Mouse (Mus musculus): ENCODE measurements around the gene Gm10471. TPM values are rescaled to one million over a fixed set of nuclear protein-coding genes. Genes with fewer than 3 reads are reported as not detected.
A peak's percentile ranks its signal among the peaks of the same experiment; 100 is the strongest.
"Not testable (repeated sequence)": the region's sequence is repeated elsewhere in the genome, so short reads cannot be mapped to it uniquely, and the experiment has no call there.

The Gm10471 gene
- total RNA-seq (2012; rRNA removed) (not detected in 2 replicates), polyA plus RNA-seq (2012; ENCODE audit: insufficient read depth in 1 of 2, insufficient read length in 2 of 2, low read depth in 1 of 2, low replicate concordance in 2 of 2, missing spikeins in 1 of 2) (not detected)

DNA sequence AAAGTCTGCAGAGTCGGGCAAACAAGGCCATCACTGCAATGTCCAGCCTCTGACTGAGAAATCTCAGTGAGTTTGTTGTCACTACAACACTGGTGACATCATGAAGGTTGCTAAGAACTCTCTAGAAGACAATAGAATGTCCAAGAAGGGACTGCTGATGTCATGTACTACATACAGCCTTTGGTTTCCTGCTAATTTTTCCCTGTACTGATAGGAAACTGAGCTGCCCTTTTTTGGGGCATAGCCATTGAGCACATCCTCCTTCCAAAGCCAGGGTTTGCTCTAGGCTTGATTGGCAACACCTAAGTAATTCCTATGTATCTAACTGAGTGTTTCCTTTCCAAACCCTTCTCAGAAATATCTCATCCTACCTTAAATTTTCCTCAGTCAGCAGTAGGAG, at the start of gene Gm10471:
Gm10471 (minus strand) TSS at position 101 of the 400 bp plus-strand sequence.
- not testable (repeated sequence) for DNase-seq (ENCODE audit: low read depth, low spot score); H3K4me1 ChIP-seq (ENCODE audit: control insufficient read depth in 1 of 2, insufficient read depth in 2 of 2, low read length in 2 of 2); H3K27me3 ChIP-seq (ENCODE audit: control insufficient read depth in 1 of 2, insufficient read depth in 2 of 2, low read length in 2 of 2); H3K9ac ChIP-seq (ENCODE audit: control insufficient read depth, low read depth, low read length, poor library complexity, severe bottlenecking); H3K79me2 ChIP-seq (ENCODE audit: control insufficient read depth, insufficient read depth, low read length, poor library complexity); H3K9me3 ChIP-seq (replicated peaks; ENCODE audit: insufficient read depth, low read length); H3K27ac ChIP-seq (ENCODE audit: control insufficient read depth, low read depth, low read length); H3K4me3 ChIP-seq (ENCODE audit: control insufficient read depth in 1 of 2, insufficient read depth in 1 of 2, low read depth in 2 of 2, low read length in 2 of 2); H3K36me3 ChIP-seq (ENCODE audit: control insufficient read depth in 1 of 2, insufficient read depth in 2 of 2, low read length in 2 of 2)

DNA sequence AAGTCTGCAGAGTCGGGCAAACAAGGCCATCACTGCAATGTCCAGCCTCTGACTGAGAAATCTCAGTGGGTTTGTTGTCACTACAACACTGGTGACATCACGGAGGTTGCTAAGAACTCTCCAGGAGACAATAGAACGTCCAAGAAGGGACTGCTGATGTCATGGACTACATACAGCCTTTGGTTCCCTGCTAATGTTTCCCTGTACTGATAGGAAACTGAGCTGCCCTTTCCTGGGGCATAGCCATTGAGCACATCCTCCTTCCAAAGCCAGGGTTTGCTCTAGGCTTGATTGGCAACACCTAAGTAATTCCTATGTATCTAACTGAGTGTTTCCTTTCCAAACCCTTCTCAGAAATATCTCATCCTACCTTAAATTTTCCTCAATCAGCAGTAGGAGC, 32.2 kb upstream of the Gm10471 start, which contains the start of gene Gm10220:
Gm10220 (minus strand) TSS at position 101 of the 400 bp plus-strand sequence.
- not testable (repeated sequence) for H3K36me3 ChIP-seq (ENCODE audit: control insufficient read depth in 1 of 2, insufficient read depth in 2 of 2, low read length in 2 of 2); H3K9ac ChIP-seq (ENCODE audit: control insufficient read depth, low read depth, low read length, poor library complexity, severe bottlenecking)

DNA sequence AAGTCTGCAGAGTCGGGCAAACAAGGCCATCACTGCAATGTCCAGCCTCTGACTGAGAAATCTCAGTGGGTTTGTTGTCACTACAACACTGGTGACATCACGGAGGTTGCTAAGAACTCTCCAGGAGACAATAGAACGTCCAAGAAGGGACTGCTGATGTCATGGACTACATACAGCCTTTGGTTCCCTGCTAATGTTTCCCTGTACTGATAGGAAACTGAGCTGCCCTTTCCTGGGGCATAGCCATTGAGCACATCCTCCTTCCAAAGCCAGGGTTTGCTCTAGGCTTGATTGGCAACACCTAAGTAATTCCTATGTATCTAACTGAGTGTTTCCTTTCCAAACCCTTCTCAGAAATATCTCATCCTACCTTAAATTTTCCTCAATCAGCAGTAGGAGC, 16.2 kb upstream of the Gm10471 start, which contains the start of gene 5031410I06Rik:
5031410I06Rik (minus strand) TSS at position 101 of the 400 bp plus-strand sequence.
- not testable (repeated sequence) for H3K9ac ChIP-seq (ENCODE audit: control insufficient read depth, low read depth, low read length, poor library complexity, severe bottlenecking); H3K27ac ChIP-seq (ENCODE audit: control insufficient read depth, low read depth, low read length); H3K9me3 ChIP-seq (replicated peaks; ENCODE audit: insufficient read depth, low read length); H3K36me3 ChIP-seq (ENCODE audit: control insufficient read depth in 1 of 2, insufficient read depth in 2 of 2, low read length in 2 of 2); DNase-seq (ENCODE audit: low read depth, low spot score); H3K4me1 ChIP-seq (ENCODE audit: control insufficient read depth in 1 of 2, insufficient read depth in 2 of 2, low read length in 2 of 2); H3K79me2 ChIP-seq (ENCODE audit: control insufficient read depth, insufficient read depth, low read length, poor library complexity); H3K27me3 ChIP-seq (ENCODE audit: control insufficient read depth in 1 of 2, insufficient read depth in 2 of 2, low read length in 2 of 2); H3K4me3 ChIP-seq (ENCODE audit: control insufficient read depth in 1 of 2, insufficient read depth in 1 of 2, low read depth in 2 of 2, low read length in 2 of 2)

More for the DNA sequence above, 32.2 kb upstream of the Gm10471 start, which contains the start of gene Gm10220:
- H3K4me1 ChIP-seq (ENCODE audit: control insufficient read depth in 1 of 2, insufficient read depth in 2 of 2, low read length in 2 of 2); DNase-seq (ENCODE audit: low read depth, low spot score); H3K27ac ChIP-seq (ENCODE audit: control insufficient read depth, low read depth, low read length); H3K9me3 ChIP-seq (replicated peaks; ENCODE audit: insufficient read depth, low read length); H3K79me2 ChIP-seq (ENCODE audit: control insufficient read depth, insufficient read depth, low read length, poor library complexity); H3K27me3 ChIP-seq (ENCODE audit: control insufficient read depth in 1 of 2, insufficient read depth in 2 of 2, low read length in 2 of 2); H3K4me3 ChIP-seq (ENCODE audit: control insufficient read depth in 1 of 2, insufficient read depth in 1 of 2, low read depth in 2 of 2, low read length in 2 of 2): not testable (repeated sequence)

DNA sequence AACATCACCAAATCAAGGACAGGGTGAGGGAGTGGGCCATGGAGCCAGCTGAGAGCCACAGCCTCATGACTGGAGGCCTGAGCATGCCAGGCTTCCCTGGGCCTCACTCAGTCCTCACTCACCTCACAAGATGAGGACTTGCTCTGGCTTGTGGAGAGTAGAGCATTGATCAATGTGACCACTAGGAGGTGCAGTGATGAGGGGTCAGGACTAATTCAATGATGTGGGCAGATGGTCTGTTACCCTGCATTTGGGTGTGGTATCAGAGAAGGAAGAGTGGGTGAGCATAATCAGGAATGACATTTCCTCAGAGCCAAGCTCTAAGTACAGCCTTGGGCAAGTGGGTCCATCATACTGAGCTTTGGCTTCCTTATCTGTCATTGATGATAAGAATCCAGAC, 10.1 kb downstream of the Gm10471 start:
- H3K9me3 ChIP-seq (replicated peaks; ENCODE audit: insufficient read depth, low read length); H3K27ac ChIP-seq (ENCODE audit: control insufficient read depth, low read depth, low read length); H3K4me1 ChIP-seq (ENCODE audit: control insufficient read depth in 1 of 2, insufficient read depth in 2 of 2, low read length in 2 of 2); H3K36me3 ChIP-seq (ENCODE audit: control insufficient read depth in 1 of 2, insufficient read depth in 2 of 2, low read length in 2 of 2); H3K79me2 ChIP-seq (ENCODE audit: control insufficient read depth, insufficient read depth, low read length, poor library complexity); H3K4me3 ChIP-seq (ENCODE audit: control insufficient read depth in 1 of 2, insufficient read depth in 1 of 2, low read depth in 2 of 2, low read length in 2 of 2); H3K27me3 ChIP-seq (ENCODE audit: control insufficient read depth in 1 of 2, insufficient read depth in 2 of 2, low read length in 2 of 2); H3K9ac ChIP-seq (ENCODE audit: control insufficient read depth, low read depth, low read length, poor library complexity, severe bottlenecking): not testable (repeated sequence)
- peak; percentile 11 for DNase-seq (ENCODE audit: low read depth, low spot score)

DNA sequence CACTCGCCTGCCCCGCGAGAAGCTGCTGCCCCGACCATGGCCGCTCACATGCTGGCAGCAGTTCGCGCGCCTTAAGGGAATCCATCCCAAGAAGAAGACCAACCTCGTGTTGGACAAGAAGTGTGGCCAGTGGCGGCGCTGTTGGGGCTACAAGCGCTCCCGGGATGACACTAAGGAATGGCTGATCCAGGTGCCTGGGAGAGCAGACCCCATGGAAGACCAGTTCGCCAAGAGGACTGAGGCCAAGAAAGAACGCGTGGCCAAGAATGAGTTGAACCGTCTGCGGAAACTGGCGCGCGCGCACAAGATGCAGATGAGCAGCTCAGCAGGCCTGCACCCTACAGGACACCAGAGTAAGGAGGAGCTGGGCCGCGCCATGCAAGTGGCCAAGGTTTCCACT, 18.4 kb downstream of the Gm10471 start:
- no peak for TF ChIP-seq MEF2A (IDR thresholded peaks at IDR 0.05; ENCODE audit: extremely low read depth, insufficient replicate concordance, low read depth, low read length, poor library complexity, severe bottlenecking)
- no peak for TF ChIP-seq ZKSCAN1 (IDR thresholded peaks at IDR 0.05; ENCODE audit: low read depth, low read length)
- TF ChIP-seq MYC (IDR thresholded peaks at IDR 0.05; ENCODE audit: low read depth, low read length), result no peak
- no peak for TF ChIP-seq TCF12 (IDR thresholded peaks at IDR 0.05; ENCODE audit: low read depth, low read length)
- TF ChIP-seq JUND (IDR thresholded peaks at IDR 0.05; ENCODE audit: low read depth, low read length), result no peak
- no peak for TF ChIP-seq CHD2 (IDR thresholded peaks at IDR 0.05; ENCODE audit: low read length)
- TF ChIP-seq USF1 (IDR thresholded peaks at IDR 0.05; ENCODE audit: low read depth, low read length), result no peak
- no peak for TF ChIP-seq ELF1 (IDR thresholded peaks at IDR 0.05; ENCODE audit: low read depth, low read length)
- TF ChIP-seq BHLHE40 (IDR thresholded peaks at IDR 0.05; ENCODE audit: borderline replicate concordance, low read depth, low read length), result no peak
- no peak for TF ChIP-seq POLR2AphosphoS2 (IDR thresholded peaks at IDR 0.05; ENCODE audit: low read length)
- TF ChIP-seq GATA1 (IDR thresholded peaks at IDR 0.05; ENCODE audit: low read depth, low read length), result no peak
- TF ChIP-seq KAT2A (conservative IDR thresholded peaks at IDR 0.05; ENCODE audit: low read depth, low read length), result no peak
- no peak for TF ChIP-seq USF2 (IDR thresholded peaks at IDR 0.05; ENCODE audit: borderline replicate concordance in 1 of 2, insufficient read depth in 1 of 2, low read depth in 1 of 2, low read length in 2 of 2)
- no peaks in the 10 kb centered on the region for H3K9me3 ChIP-seq (replicated peaks; ENCODE audit: insufficient read depth, low read length)
- no peaks in the 10 kb centered on the region for H3K4me1 ChIP-seq (ENCODE audit: control insufficient read depth in 1 of 2, insufficient read depth in 2 of 2, low read length in 2 of 2)
- H3K9ac ChIP-seq (ENCODE audit: control insufficient read depth, low read depth, low read length, poor library complexity, severe bottlenecking), result peak overlapping the region; percentile 57; the same call in 1 of the 2 replicates
- H3K79me2 ChIP-seq (ENCODE audit: control insufficient read depth, insufficient read depth, low read length, poor library complexity), result no peaks in the 10 kb centered on the region
- no peaks in the 10 kb centered on the region for H3K27me3 ChIP-seq (ENCODE audit: control insufficient read depth in 1 of 2, insufficient read depth in 2 of 2, low read length in 2 of 2)
- DNase-seq (ENCODE audit: low read depth, low spot score), result peak; percentile 16
- no peaks in the 10 kb centered on the region for H3K36me3 ChIP-seq (ENCODE audit: control insufficient read depth in 1 of 2, insufficient read depth in 2 of 2, low read length in 2 of 2)
- no peak overlapping the region for H3K27ac ChIP-seq (ENCODE audit: control insufficient read depth, low read depth, low read length)
- peak overlapping the region; percentile 41 to 46; a peak in 2 of 4 replicates for H3K4me3 ChIP-seq (ENCODE audit: control insufficient read depth in 1 of 2, insufficient read depth in 1 of 2, low read depth in 2 of 2, low read length in 2 of 2)
